Mouse (Mus musculus): ENCODE measurements around the gene Tnfsf15.

Tnfsf15 gene

DNA sequence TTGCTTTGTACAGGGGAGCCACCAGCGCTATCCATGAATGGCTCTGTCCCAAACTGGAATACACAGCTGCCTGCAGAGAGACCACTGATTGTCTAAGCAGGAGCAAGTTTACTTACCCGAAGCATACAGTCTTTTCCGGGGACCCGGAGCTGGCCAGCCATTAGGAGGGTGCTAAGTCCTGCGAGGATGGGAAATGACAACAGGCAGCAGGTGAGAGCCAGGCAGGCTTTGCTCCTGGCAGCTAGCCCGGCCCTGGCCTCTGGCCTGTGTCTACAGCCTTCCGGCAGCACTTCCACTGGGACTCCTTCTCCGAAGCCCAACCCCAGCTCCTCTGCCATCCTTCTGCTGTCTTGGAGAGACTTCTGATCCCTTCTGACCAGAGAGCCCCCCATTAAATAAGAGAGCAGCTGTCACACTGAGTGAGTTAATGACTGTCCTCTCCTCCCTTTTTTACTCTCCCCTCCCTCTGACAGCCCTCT lies at the start of gene Tnfsf15:
Gene Tnfsf15, minus strand, starts transcription at position 421 of the 479 bp plus-strand sequence.
- no peak for DNase-seq (ENCODE audit: low read depth)

- no peak for DNase-seq (ENCODE audit: low read depth)
These were observed 47.4 kb upstream of the Tnfsf15 start for GRCm38 (mm10) chr4:63792328-63792727.

- DNase-seq (ENCODE audit: low read depth) = no peak
These were observed 40.6 kb upstream of the Tnfsf15 start for GRCm38 (mm10) chr4:63785466-63785865.

GRCm38 (mm10) chr4:63783826-63784225 lies 38.9 kb upstream of the Tnfsf15 start:
- DNase-seq (ENCODE audit: low read depth) = no peak

GRCm38 (mm10) chr4:63782970-63783613 lies 38.2 kb upstream of the Tnfsf15 start:
- DNase-seq (ENCODE audit: low read depth) = no peak

- no peak for DNase-seq (ENCODE audit: low read depth)
These were observed 32.3 kb upstream of the Tnfsf15 start for GRCm38 (mm10) chr4:63777223-63777622.

GRCm38 (mm10) chr4:63773306-63774090 lies 28.6 kb upstream of the Tnfsf15 start:
- DNase-seq (ENCODE audit: low read depth) = peak; percentile 4

- no peak for DNase-seq (ENCODE audit: low read depth)
These were observed 27.6 kb upstream of the Tnfsf15 start for GRCm38 (mm10) chr4:63772514-63772913.

DNA sequence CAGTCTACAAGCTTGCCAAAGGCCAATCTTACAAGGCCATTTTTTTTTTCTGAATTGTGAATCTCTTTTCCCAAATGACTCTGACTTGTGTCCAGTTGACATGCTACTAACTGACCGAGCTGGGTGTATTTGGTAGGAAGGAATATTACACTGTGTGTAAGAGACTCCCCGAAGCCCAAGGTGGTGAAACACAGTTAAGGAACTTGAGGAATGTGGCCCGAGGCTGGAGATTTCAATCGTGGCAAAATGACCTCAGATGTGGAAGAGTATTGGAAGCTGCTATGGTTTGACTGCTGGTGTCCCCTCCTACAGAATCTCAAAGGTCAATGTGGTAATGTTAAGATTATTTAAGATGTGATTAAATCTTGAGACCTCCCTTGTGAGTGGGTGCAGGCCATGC lies 26.4 kb upstream of the Tnfsf15 start:
- DNase-seq (ENCODE audit: low read depth) = no peak

- no peak for DNase-seq (ENCODE audit: low read depth)
These were observed 24.2 kb upstream of the Tnfsf15 start for GRCm38 (mm10) chr4:63769161-63769560.

- DNase-seq (ENCODE audit: low read depth) = no peak
These were observed 20.1 kb upstream of the Tnfsf15 start for GRCm38 (mm10) chr4:63765050-63765449.

GRCm38 (mm10) chr4:63759931-63760330 lies 15.0 kb upstream of the Tnfsf15 start:
- no peak for DNase-seq (ENCODE audit: low read depth)

GRCm38 (mm10) chr4:63757527-63758154 lies 12.7 kb upstream of the Tnfsf15 start:
- DNase-seq (ENCODE audit: low read depth) = no peak

- DNase-seq (ENCODE audit: low read depth) = no peak
These were observed 11.2 kb upstream of the Tnfsf15 start for GRCm38 (mm10) chr4:63756072-63756471.

- DNase-seq (ENCODE audit: low read depth) = no peak
These were observed 9.6 kb upstream of the Tnfsf15 start for GRCm38 (mm10) chr4:63754467-63755020.

DNA sequence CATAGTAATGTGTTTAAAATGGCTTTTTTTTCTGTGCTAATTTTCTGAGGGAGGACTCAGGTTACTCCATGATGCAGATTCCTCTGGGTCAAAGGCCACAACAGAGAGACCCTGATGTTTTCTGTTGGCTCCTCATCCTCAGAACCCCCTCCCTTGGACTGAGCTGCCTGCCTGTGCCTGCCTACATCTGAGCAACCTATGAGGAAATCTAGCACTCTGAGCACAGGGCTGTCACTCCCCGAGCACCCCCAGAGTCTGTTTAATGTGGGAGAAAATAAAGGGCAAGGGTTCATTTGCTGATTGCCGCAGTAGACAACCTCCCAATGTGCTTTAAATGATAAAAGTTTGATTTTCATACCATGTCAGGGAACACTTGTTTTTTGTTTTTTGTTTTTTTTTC lies 8.9 kb upstream of the Tnfsf15 start:
- DNase-seq (ENCODE audit: low read depth) = no peak

GRCm38 (mm10) chr4:63752687-63753523 lies 8.0 kb upstream of the Tnfsf15 start:
- DNase-seq (ENCODE audit: low read depth) = no peak

GRCm38 (mm10) chr4:63748061-63748730 lies 3.3 kb upstream of the Tnfsf15 start:
- no peak for DNase-seq (ENCODE audit: low read depth)

- no peak for DNase-seq (ENCODE audit: low read depth)
These were observed 358 bp upstream of the Tnfsf15 start for GRCm38 (mm10) chr4:63745271-63745670.

GRCm38 (mm10) chr4:63743660-63744059 lies 1.3 kb downstream of the Tnfsf15 start:
- no peak for DNase-seq (ENCODE audit: low read depth)

- DNase-seq (ENCODE audit: low read depth) = no peak
These were observed 2.0 kb downstream of the Tnfsf15 start for GRCm38 (mm10) chr4:63742763-63743371.
